Mouse (Mus musculus) ES-Bruce4 (cell line): ENCODE data around the gene Ppp2r5e.

ENCODE experiments used
- CTCF ChIP-seq: IDR thresholded peaks from one replicate; pipeline ENCODE4 v1.8.1; 2011; ENCODE audit warnings: low read depth, low read length
- POLR2A ChIP-seq: IDR thresholded peaks from one replicate; pipeline ENCODE4 v1.8.1; 2011; ENCODE audit warnings: low read length; ENCODE audit not compliant: insufficient read depth

DNA sequence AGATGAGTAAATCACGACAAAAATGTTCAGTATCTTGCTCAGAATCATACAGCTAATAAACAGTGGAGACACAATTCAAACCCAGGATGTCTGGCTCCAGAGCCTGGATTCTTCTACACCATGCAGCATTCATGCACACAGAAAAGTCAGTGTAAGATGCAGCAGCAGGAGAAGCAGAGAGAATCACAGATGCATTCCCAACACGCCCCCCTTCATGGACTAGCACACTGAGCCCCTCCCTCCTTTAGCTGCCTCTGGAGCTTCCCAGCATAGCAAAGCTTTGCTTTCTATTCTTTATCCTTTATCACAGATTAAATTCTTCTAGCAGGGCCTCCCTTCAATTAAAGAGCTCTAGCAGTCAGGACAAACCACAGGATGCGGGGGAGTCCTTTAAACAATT, 75.7 kb downstream of the Ppp2r5e start:
- TF ChIP-seq POLR2A (no peak), CTCF (no peak)
